Mouse (Mus musculus) liver, embryonic 14.5 days (tissue): ENCODE measurements at regions not wholly inside any gene's neighbourhood (a gene's known extent, or its start where the extent isn't known, plus 50 kb on each side); places are given as distances from the start of the nearest gene placed in this dataset.

ENCODE experiments used
- CTCF ChIP-seq: IDR thresholded peaks from 2 replicates; pipeline ENCODE4 v1.5.1; 2016; ENCODE audit warnings: antibody characterized with exemption, low read depth, control low read depth
- EP300 ChIP-seq: IDR thresholded peaks from 2 replicates; pipeline ENCODE4 v1.6.1; 2016; ENCODE audit warnings: antibody characterized with exemption, low read depth

DNA sequence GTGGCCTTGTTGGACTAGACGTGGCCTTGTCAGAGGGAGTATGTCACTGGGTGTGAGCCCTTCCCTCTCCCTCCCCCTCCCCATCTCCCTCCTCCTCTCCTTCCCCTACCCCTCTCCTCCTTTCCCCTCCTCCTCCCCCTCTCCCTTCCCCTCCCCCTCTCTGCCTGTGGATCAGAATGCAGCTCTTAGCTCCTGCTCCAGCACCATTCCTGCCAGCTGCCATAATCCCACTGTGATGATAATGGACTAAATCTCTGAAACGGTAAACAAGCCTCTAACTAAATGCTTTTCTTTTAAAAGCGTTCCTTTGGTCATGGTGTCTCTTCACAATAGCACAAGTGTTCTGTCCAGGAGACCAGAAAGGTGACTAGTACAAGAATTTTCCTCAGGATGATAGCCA lies 573.1 kb upstream of the Gm19410 start:
- TF ChIP-seq CTCF (no peak), EP300 (no peak)
